Mouse (Mus musculus) liver, embryonic 14.5 days (tissue): ENCODE measurements around the gene Ccn5. TPM values are rescaled to one million over a fixed set of nuclear protein-coding genes. Genes with fewer than 3 reads are reported as not detected.

Experiments used
- ATAC-seq: fragments of 200-750 bp; cut with Nextera tagmentation; 2 replicates; pipeline ENCODE4 v1.8.0; 2017; ENCODE audit warnings: moderate number of reproducible peaks, mild to moderate bottlenecking, moderate library complexity; ENCODE audit not compliant: insufficient read depth
- DNase-seq, 3 experiments: peaks; one replicate each; pipeline ENCODE4 v3.0.0-alpha.2; 2012 to 2013; ENCODE audit warnings: low read depth in 3 of 3, low spot score in 3 of 3
- H3K27ac ChIP-seq: fragments of 300-500 bp; sonication (generic); 2 replicates; pipeline ENCODE4 v1.5.1; 2014; ENCODE audit warnings: moderate library complexity, mild to moderate bottlenecking, control low read depth, inconsistent platforms
- H3K27me3 ChIP-seq: fragments of 300-500 bp; sonication (generic); 2 replicates; pipeline ENCODE4 v1.6.1; 2014; ENCODE audit warnings: mild to moderate bottlenecking, low read length, moderate library complexity; ENCODE audit not compliant: control insufficient read depth, insufficient read depth
- H3K36me3 ChIP-seq: fragments of 300-500 bp; sonication (generic); replicated peaks from 2 replicates; pipeline ENCODE4 v1.6.1; 2014; ENCODE audit warnings: low read depth; ENCODE audit not compliant: control insufficient read depth, insufficient read depth
- H3K4me1 ChIP-seq, 2 experiments: fragments of 200-500 bp in 1 of 2; fragments of 300-500 bp in 1 of 2; sonication (generic) in 1 of 2; replicated peaks; 2 replicates each; pipeline ENCODE4 v1.6.1; 2012 to 2014; ENCODE audit warnings: antibody characterized with exemption in 1 of 2, inconsistent platforms in 1 of 2, low read length in 1 of 2; ENCODE audit not compliant: control insufficient read depth in 2 of 2, insufficient read depth in 2 of 2
- H3K4me2 ChIP-seq: fragments of 300-500 bp; sonication (generic); 2 replicates; pipeline ENCODE4 v1.6.1; 2014; ENCODE audit warnings: low read depth, mild to moderate bottlenecking, control low read depth, moderate library complexity
- H3K4me3 ChIP-seq, 2 experiments: fragments of 200-500 bp in 1 of 2; fragments of 300-500 bp in 1 of 2; sonication (generic) in 1 of 2; 2 replicates each; pipeline ENCODE4 v1.5.1; 2012 to 2014; ENCODE audit warnings: low read depth in 2 of 2, low read length in 2 of 2, mild to moderate bottlenecking in 2 of 2, control low read depth in 1 of 2, inconsistent platforms in 1 of 2, moderate library complexity in 1 of 2; ENCODE audit not compliant: insufficient read depth in 1 of 2
- H3K9ac ChIP-seq: fragments of 300-500 bp; sonication (generic); replicated peaks from 2 replicates; pipeline ENCODE4 v1.6.1; 2014; ENCODE audit warnings: mild to moderate bottlenecking, control low read depth, moderate library complexity
- H3K9me3 ChIP-seq: fragments of 300-500 bp; sonication (generic); 2 replicates; pipeline ENCODE4 v1.6.1; 2016; ENCODE audit warnings: low read length, mixed read lengths; ENCODE audit not compliant: control insufficient read depth
- CTCF ChIP-seq: IDR thresholded peaks from 2 replicates; pipeline ENCODE4 v1.5.1; 2016; ENCODE audit warnings: antibody characterized with exemption, low read depth, control low read depth
- EP300 ChIP-seq: IDR thresholded peaks from 2 replicates; pipeline ENCODE4 v1.6.1; 2016; ENCODE audit warnings: antibody characterized with exemption, low read depth
- WGBS: fragments of 180-500 bp; shearing (Covaris S2); extraction: QIAGEN DNeasy Blood & Tissue Kit; methylation state at CpG from one replicate; pipeline ENCODE4 v1.1.7; 2014; ENCODE audit not compliant: insufficient replicate concordance; 5-methylcytosine and 5-hydroxymethylcytosine counted together
- polyA plus RNA-seq, 2 experiments: library from polyadenylated mRNA; depleted of rRNA in 1 of 2; stranded (reverse) in 1 of 2; unstranded in 1 of 2; fragments of >200 nt; fragmentation: Nextera tagmentation in 1 of 2; extraction: Ambion mirVana in 1 of 2; gene quantifications; 2 replicates each; pipeline versions ENCODE4 v1.2.1 to v1.2.3; 2012 to 2014

Gene Ccn5
- polyA plus RNA-seq, 2 experiments, result 0.11 TPM; not detected in 1

- H3K4me2 ChIP-seq, result no peak overlapping the region
- no peaks in the 10 kb centered on the region for H3K36me3 ChIP-seq
- H3K9me3 ChIP-seq, result no peaks in the 10 kb centered on the region
- H3K4me3 ChIP-seq, result no peak overlapping the region
- WGBS, result 61% methylated on average over 6 of the region's 6 CpGs
- ATAC-seq, result no peak
- no peaks in the 10 kb centered on the region for H3K4me1 ChIP-seq
- H3K27ac ChIP-seq, result no peak overlapping the region
- no peak overlapping the region for H3K9ac ChIP-seq
- no peak for TF ChIP-seq EP300
- no peak for TF ChIP-seq CTCF
- H3K27me3 ChIP-seq, result no peaks in the 10 kb centered on the region
- DNase-seq, result no peak
Observed at GRCm38 (mm10) chr2:163787086-163787485, 33.6 kb upstream of the Ccn5 start.

- no peak overlapping the region for H3K27ac ChIP-seq
- H3K27me3 ChIP-seq, result no peaks in the 10 kb centered on the region
- H3K36me3 ChIP-seq, result no peaks in the 10 kb centered on the region
- H3K9ac ChIP-seq, result no peak overlapping the region
- H3K9me3 ChIP-seq, result no peaks in the 10 kb centered on the region
- no peak overlapping the region for H3K4me2 ChIP-seq
- WGBS, result 41% methylated on average over 3 of the region's 3 CpGs
- ATAC-seq (no peak), DNase-seq (peak; percentile 12 to 28 (median 23))
- TF ChIP-seq CTCF, result peak; percentile 78
- TF ChIP-seq EP300, result no peak
- no peak overlapping the region for H3K4me3 ChIP-seq
- no peaks in the 10 kb centered on the region for H3K4me1 ChIP-seq
Observed at GRCm38 (mm10) chr2:163787709-163788108, 33.0 kb upstream of the Ccn5 start.

GRCm38 (mm10) chr2:163788484-163788883 lies 32.2 kb upstream of the Ccn5 start:
- TF ChIP-seq EP300 (no peak), CTCF (peak; percentile 71)
- ATAC-seq, result no peak
- no peak overlapping the region for H3K27ac ChIP-seq
- H3K9ac ChIP-seq, result no peak overlapping the region
- no peak overlapping the region for H3K4me3 ChIP-seq
- no peaks in the 10 kb centered on the region for H3K9me3 ChIP-seq
- H3K4me1 ChIP-seq, result no peaks in the 10 kb centered on the region
- H3K36me3 ChIP-seq, result no peaks in the 10 kb centered on the region
- no peak overlapping the region for H3K4me2 ChIP-seq
- WGBS, result 64% methylated on average over 4 of the region's 4 CpGs
- no peaks in the 10 kb centered on the region for H3K27me3 ChIP-seq
- peak in 2 of 3 experiments; percentile 13 to 15 for DNase-seq

- H3K4me2 ChIP-seq, result no peak overlapping the region
- ATAC-seq, result no peak
- H3K4me1 ChIP-seq, result no peaks in the 10 kb centered on the region
- H3K36me3 ChIP-seq, result no peaks in the 10 kb centered on the region
- H3K9me3 ChIP-seq, result no peaks in the 10 kb centered on the region
- DNase-seq, result no peak
- no peak overlapping the region for H3K9ac ChIP-seq
- H3K4me3 ChIP-seq, result no peak overlapping the region
- H3K27ac ChIP-seq, result no peak overlapping the region
- no peaks in the 10 kb centered on the region for H3K27me3 ChIP-seq
- TF ChIP-seq EP300 (no peak), CTCF (no peak)
- 69% methylated on average over 7 of the region's 7 CpGs for WGBS
Observed at GRCm38 (mm10) chr2:163798411-163798810, 22.2 kb upstream of the Ccn5 start.

- DNase-seq, result no peak
Observed at GRCm38 (mm10) chr2:163800832-163801231, 19.8 kb upstream of the Ccn5 start.

More at GRCm38 (mm10) chr2:163800832-163801231, 19.8 kb upstream of the Ccn5 start:
- H3K27ac ChIP-seq, result no peak overlapping the region
- H3K27me3 ChIP-seq, result no peaks in the 10 kb centered on the region
- H3K36me3 ChIP-seq, result no peaks in the 10 kb centered on the region
- no peak overlapping the region for H3K4me2 ChIP-seq
- TF ChIP-seq CTCF (no peak), EP300 (no peak)
- H3K4me3 ChIP-seq, result no peak overlapping the region
- H3K9ac ChIP-seq, result no peak overlapping the region
- ATAC-seq, result no peak
- H3K9me3 ChIP-seq, result no peaks in the 10 kb centered on the region
- 40% methylated on average over 3 of the region's 3 CpGs for WGBS
- H3K4me1 ChIP-seq, result peaks cover 0 to 2% of the 10 kb centered on the region in 2 experiments; a peak in 1 of 4 replicates
